Mouse (Mus musculus) ES-Bruce4 (cell line): ENCODE data around the gene 1700008O03Rik. TPM values are rescaled to one million over a fixed set of nuclear protein-coding genes. Genes with fewer than 3 reads are reported as not detected.

Experiments used
- H3K27ac ChIP-seq: 2 replicates; pipeline ENCODE4 v1.5.1; 2012; ENCODE audit warnings: low read length, inconsistent platforms; ENCODE audit not compliant: insufficient read depth
- H3K27me3 ChIP-seq: 2 replicates; pipeline ENCODE4 v1.6.1; 2012; ENCODE audit warnings: mild to moderate bottlenecking, low read length, inconsistent platforms; ENCODE audit not compliant: control insufficient read depth, poor library complexity, insufficient read depth, severe bottlenecking
- H3K36me3 ChIP-seq: 2 replicates; pipeline ENCODE4 v1.6.1; 2012; ENCODE audit warnings: inconsistent platforms, mild to moderate bottlenecking, low read length, moderate library complexity; ENCODE audit not compliant: control insufficient read depth, poor library complexity, insufficient read depth, severe bottlenecking
- H3K4me1 ChIP-seq: one replicate; pipeline ENCODE4 v1.8.1; 2011; ENCODE audit warnings: low read length; ENCODE audit not compliant: control insufficient read depth, insufficient read depth
- H3K4me3 ChIP-seq: 2 replicates; pipeline ENCODE4 v1.5.1; 2011; ENCODE audit warnings: low read depth, mild to moderate bottlenecking, low read length
- H3K9ac ChIP-seq: 2 replicates; pipeline ENCODE4 v1.6.1; 2012; ENCODE audit warnings: low read depth, mild to moderate bottlenecking, inconsistent platforms; ENCODE audit not compliant: poor library complexity, severe bottlenecking
- H3K9me3 ChIP-seq: replicated peaks from 2 replicates; pipeline ENCODE4 v1.6.1; 2012; ENCODE audit warnings: mild to moderate bottlenecking, low read length, inconsistent platforms; ENCODE audit not compliant: control insufficient read depth, poor library complexity, insufficient read depth, severe bottlenecking
- CTCF ChIP-seq: IDR thresholded peaks from one replicate; pipeline ENCODE4 v1.8.1; 2011; ENCODE audit warnings: low read depth, low read length
- EP300 ChIP-seq: IDR thresholded peaks from 2 replicates; pipeline ENCODE4 v1.6.1; 2011; ENCODE audit warnings: low read depth, low read length; ENCODE audit not compliant: insufficient read depth
- POLR2A ChIP-seq: IDR thresholded peaks from one replicate; pipeline ENCODE4 v1.8.1; 2011; ENCODE audit warnings: low read length; ENCODE audit not compliant: insufficient read depth
- polyA plus RNA-seq: library from polyadenylated mRNA; stranded (reverse); fragments of >200 nt; gene quantifications from 2 replicates; pipeline ENCODE4 v1.2.4, GENCODE M21; 2011; ENCODE audit warnings: low read depth; ENCODE audit not compliant: missing spikeins, insufficient read depth, insufficient read length

Gene 1700008O03Rik
- polyA plus RNA-seq, 1 experiment = 8.3 TPM

GRCm38 (mm10) chr7:44310285-44310877 lies 75.2 kb downstream of the 1700008O03Rik start:
- TF ChIP-seq POLR2A (no peak), CTCF (no peak), EP300 (no peak)
- peak overlapping the region; percentile 68 for H3K9ac ChIP-seq
- H3K27ac ChIP-seq = no peak overlapping the region
- H3K9me3 ChIP-seq = no peaks in the 10 kb centered on the region
- peak overlapping the region; percentile 95 for H3K4me3 ChIP-seq
- H3K36me3 ChIP-seq = no peaks in the 10 kb centered on the region
- H3K27me3 ChIP-seq = no peaks in the 10 kb centered on the region
- no peaks in the 10 kb centered on the region for H3K4me1 ChIP-seq

Other genes starting within 250 kb of the 1700008O03Rik start
- not detected in 2 replicates for gene Klk1b16, start 249.1 kb downstream of the 1700008O03Rik start, polyA plus RNA-seq
- not detected in 2 replicates for gene Klk1b24, start 197.6 kb downstream of the 1700008O03Rik start, polyA plus RNA-seq
- gene Klk1b3, start 187.6 kb downstream of the 1700008O03Rik start, polyA plus RNA-seq = not detected in 2 replicates
- not detected in 2 replicates for gene Klk1b4, start 178.4 kb downstream of the 1700008O03Rik start, polyA plus RNA-seq
- not detected in 2 replicates for gene Klk1b5, start 169.9 kb downstream of the 1700008O03Rik start, polyA plus RNA-seq
- 1.3 and 1.8 TPM in 2 replicates for gene Klk1, start 160.5 kb downstream of the 1700008O03Rik start, polyA plus RNA-seq
- gene Gm36864, start 149.6 kb downstream of the 1700008O03Rik start, polyA plus RNA-seq = not detected in 2 replicates
- 0.65 and 1.3 TPM in 2 replicates for gene 1700028J19Rik, start 139.1 kb downstream of the 1700008O03Rik start, polyA plus RNA-seq
- gene 2410002F23Rik, start 139.1 kb downstream of the 1700008O03Rik start, polyA plus RNA-seq = 76.7 and 89.3 TPM in 2 replicates
- not detected in 2 replicates for gene Acp4, start 128.4 kb downstream of the 1700008O03Rik start, polyA plus RNA-seq
- not detected in 2 replicates for gene Gm15517, start 124.4 kb downstream of the 1700008O03Rik start, polyA plus RNA-seq
- 0.75 and 0.87 TPM in 2 replicates for gene Clec11a, start 78.9 kb downstream of the 1700008O03Rik start, polyA plus RNA-seq
- 2.5 and 3.4 TPM in 2 replicates for gene Shank1, start 75.6 kb downstream of the 1700008O03Rik start, polyA plus RNA-seq
- gene Syt3, start 1.7 kb downstream of the 1700008O03Rik start, polyA plus RNA-seq = 1.8 and 1.9 TPM in 2 replicates
- gene Lrrc4b, start 43.2 kb upstream of the 1700008O03Rik start, polyA plus RNA-seq = not detected in 2 replicates
- gene Aspdh, start 79.6 kb upstream of the 1700008O03Rik start, polyA plus RNA-seq = not detected in 2 replicates
- gene Josd2, start 82.2 kb upstream of the 1700008O03Rik start, polyA plus RNA-seq = 9.7 and 12.3 TPM in 2 replicates
- gene Emc10, start 110.7 kb upstream of the 1700008O03Rik start, polyA plus RNA-seq = 67.7 and 75.3 TPM in 2 replicates
- 5.6 and 7.4 TPM in 2 replicates for gene Fam71e1, start 110.8 kb upstream of the 1700008O03Rik start, polyA plus RNA-seq
- gene Mybpc2, start 138.8 kb upstream of the 1700008O03Rik start, polyA plus RNA-seq = 2.3 and 2.5 TPM in 2 replicates
- 1.4 and 2.4 TPM in 2 replicates for gene Spib, start 146.3 kb upstream of the 1700008O03Rik start, polyA plus RNA-seq
- gene Pold1, start 163.0 kb upstream of the 1700008O03Rik start, polyA plus RNA-seq = 81.9 and 86.6 TPM in 2 replicates
- 67.6 and 95.7 TPM in 2 replicates for gene Nr1h2, start 168.1 kb upstream of the 1700008O03Rik start, polyA plus RNA-seq
- 0.97 and 1.1 TPM in 2 replicates for gene Napsa, start 186.6 kb upstream of the 1700008O03Rik start, polyA plus RNA-seq
- 12.3 and 15.5 TPM in 2 replicates for gene Kcnc3, start 204.8 kb upstream of the 1700008O03Rik start, polyA plus RNA-seq